Mouse (Mus musculus): ENCODE measurements around the gene Ldlrad3. TPM values are rescaled to one million over a fixed set of nuclear protein-coding genes. Genes with fewer than 3 reads are reported as not detected.

Ldlrad3 gene
- polyA plus RNA-seq, 1 experiment from 2014 or later: 13.5 TPM

GRCm38 (mm10) chr2:101952951-101953361 is 233.2 kb downstream of the Ldlrad3 start:
- Histone ChIP-seq H3K4me1 (ENCODE audit: control insufficient read depth, insufficient read depth, low read length) (no peaks in the 10 kb centered on the region), H3K27me3 (ENCODE audit: control insufficient read depth, insufficient read depth, low read length) (no peaks in the 10 kb centered on the region), H3K9me3 (replicated peaks; ENCODE audit: control insufficient read depth, low read length) (no peaks in the 10 kb centered on the region), H3K36me3 (ENCODE audit: control insufficient read depth, insufficient read depth) (peaks cover 7% of the 10 kb centered on the region), H3K4me3 (ENCODE audit: low read length) (no peak overlapping the region), H3K9ac (ENCODE audit: low read length) (no peak overlapping the region), H3K27ac (ENCODE audit: low read length) (no peak overlapping the region), H3K4me2 (ENCODE audit: low read depth, low read length) (no peak overlapping the region)
- ATAC-seq (replicated peaks; ENCODE audit: extremely low read depth, insufficient read depth, low FRiP score): no peak
- WGBS: 86% methylated on average over 8 of the region's 8 CpGs

DNA sequence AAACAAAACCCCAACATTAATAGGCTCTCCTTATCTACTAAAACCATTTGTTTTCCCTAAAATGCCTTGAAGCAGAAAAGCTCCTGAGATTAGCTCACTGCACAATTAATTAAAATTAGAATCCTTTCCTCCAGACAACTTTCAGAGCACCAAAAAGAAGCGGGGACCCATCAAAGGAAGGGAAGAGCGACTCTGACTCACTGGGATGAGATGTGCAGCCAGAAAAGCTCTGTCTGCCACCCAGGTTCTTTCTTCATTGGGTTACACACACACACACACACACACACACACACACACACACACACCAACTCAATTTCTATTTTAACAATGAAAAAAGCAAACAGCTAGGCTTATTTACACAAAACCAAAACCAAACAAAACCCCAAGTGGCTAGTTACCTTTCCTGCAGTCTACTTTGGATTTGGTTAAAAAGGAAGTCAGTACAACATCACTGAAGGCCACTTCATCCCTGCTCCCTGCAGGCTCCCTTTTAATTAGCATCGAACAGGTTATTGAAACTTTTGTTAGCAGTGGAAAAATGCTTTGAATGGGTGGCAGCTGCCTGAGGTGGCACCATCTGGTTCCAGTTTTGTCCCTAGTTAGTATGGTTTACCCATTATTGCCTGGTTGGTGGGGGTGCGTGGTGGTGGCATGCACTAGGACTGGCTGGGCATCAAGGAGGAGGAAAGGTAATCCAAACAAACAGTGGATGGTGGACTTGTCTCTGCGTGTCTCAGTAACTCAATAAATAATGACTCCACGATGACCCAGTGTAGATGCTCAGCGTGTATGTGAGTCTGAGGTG is 235.3 kb downstream of the Ldlrad3 start:
- 74% methylated on average over 7 of the region's 7 CpGs for WGBS
- Histone ChIP-seq H3K4me2 (ENCODE audit: low read depth, low read length) (no peak overlapping the region), H3K4me1 (ENCODE audit: control insufficient read depth, insufficient read depth, low read length) (no peaks in the 10 kb centered on the region), H3K9me3 (replicated peaks; ENCODE audit: control insufficient read depth, low read length) (no peaks in the 10 kb centered on the region), H3K4me3 (ENCODE audit: low read length) (no peak overlapping the region), H3K27me3 (ENCODE audit: control insufficient read depth, insufficient read depth, low read length) (no peaks in the 10 kb centered on the region), H3K9ac (ENCODE audit: low read length) (no peak overlapping the region), H3K27ac (ENCODE audit: low read length) (no peak overlapping the region), H3K36me3 (ENCODE audit: control insufficient read depth, insufficient read depth) (peaks cover 7% of the 10 kb centered on the region)
- ATAC-seq (replicated peaks; ENCODE audit: extremely low read depth, insufficient read depth, low FRiP score): no peak

DNA sequence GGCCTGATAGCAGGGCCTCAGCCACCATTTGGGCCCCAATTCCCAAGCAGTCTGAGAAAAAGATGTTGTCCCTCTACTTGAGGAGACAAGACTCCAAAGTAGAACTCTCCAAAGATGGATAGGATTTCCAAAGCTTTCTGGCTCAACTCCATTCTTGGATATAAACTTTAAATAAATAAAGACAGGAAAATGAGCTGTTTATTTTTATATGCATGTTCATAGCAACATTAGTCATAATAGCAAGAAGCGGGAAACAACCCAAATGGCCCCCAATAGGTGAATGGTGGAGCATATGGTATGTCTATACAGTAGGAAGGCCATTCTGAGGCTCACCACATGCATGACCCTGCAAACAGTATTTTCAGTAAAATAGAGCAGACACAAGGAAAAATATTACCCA is 251.2 kb downstream of the Ldlrad3 start:
- H3K9me3 ChIP-seq (replicated peaks; ENCODE audit: control insufficient read depth, low read length): no peaks in the 10 kb centered on the region
- H3K4me3 ChIP-seq (ENCODE audit: low read length): no peak overlapping the region
- H3K27me3 ChIP-seq (ENCODE audit: control insufficient read depth, insufficient read depth, low read length): no peaks in the 10 kb centered on the region
- 85% methylated on average over 1 of the region's 1 CpGs for WGBS
- H3K36me3 ChIP-seq (ENCODE audit: control insufficient read depth, insufficient read depth): no peaks in the 10 kb centered on the region
- H3K4me2 ChIP-seq (ENCODE audit: low read depth, low read length): no peak overlapping the region
- H3K9ac ChIP-seq (ENCODE audit: low read length): no peak overlapping the region
- no peaks in the 10 kb centered on the region for H3K4me1 ChIP-seq (ENCODE audit: control insufficient read depth, insufficient read depth, low read length)
- H3K27ac ChIP-seq (ENCODE audit: low read length): no peak overlapping the region
- no peak for ATAC-seq (replicated peaks; ENCODE audit: extremely low read depth, insufficient read depth, low FRiP score)

DNA sequence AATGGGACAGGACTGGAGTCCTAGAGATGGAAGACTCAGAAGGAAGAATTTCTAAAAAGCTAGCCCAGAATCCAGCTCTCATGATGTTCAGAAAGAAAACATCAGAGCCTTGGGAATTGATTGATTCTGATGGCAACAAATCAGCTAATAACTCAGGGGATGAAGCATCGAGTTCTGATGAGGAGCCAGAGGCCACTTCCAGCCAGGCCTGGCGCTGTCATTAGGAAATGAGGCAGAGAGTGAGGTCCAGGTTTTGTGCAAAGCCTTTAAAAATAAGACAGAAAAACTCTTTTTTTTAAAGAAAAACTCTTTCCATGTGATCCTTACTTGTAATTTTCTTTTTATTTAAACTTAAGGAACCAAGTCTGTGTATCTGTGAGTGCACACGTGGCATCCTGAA is 252.9 kb downstream of the Ldlrad3 start:
- Histone ChIP-seq H3K4me3 (ENCODE audit: low read length) (no peak overlapping the region), H3K27ac (ENCODE audit: low read length) (no peak overlapping the region), H3K9me3 (replicated peaks; ENCODE audit: control insufficient read depth, low read length) (no peaks in the 10 kb centered on the region), H3K4me1 (ENCODE audit: control insufficient read depth, insufficient read depth, low read length) (no peaks in the 10 kb centered on the region), H3K36me3 (ENCODE audit: control insufficient read depth, insufficient read depth) (no peaks in the 10 kb centered on the region), H3K4me2 (ENCODE audit: low read depth, low read length) (no peak overlapping the region), H3K9ac (ENCODE audit: low read length) (no peak overlapping the region), H3K27me3 (ENCODE audit: control insufficient read depth, insufficient read depth, low read length) (no peaks in the 10 kb centered on the region)
- no peak for ATAC-seq (replicated peaks; ENCODE audit: extremely low read depth, insufficient read depth, low FRiP score)
- WGBS: 84% methylated on average over 3 of the region's 3 CpGs

DNA sequence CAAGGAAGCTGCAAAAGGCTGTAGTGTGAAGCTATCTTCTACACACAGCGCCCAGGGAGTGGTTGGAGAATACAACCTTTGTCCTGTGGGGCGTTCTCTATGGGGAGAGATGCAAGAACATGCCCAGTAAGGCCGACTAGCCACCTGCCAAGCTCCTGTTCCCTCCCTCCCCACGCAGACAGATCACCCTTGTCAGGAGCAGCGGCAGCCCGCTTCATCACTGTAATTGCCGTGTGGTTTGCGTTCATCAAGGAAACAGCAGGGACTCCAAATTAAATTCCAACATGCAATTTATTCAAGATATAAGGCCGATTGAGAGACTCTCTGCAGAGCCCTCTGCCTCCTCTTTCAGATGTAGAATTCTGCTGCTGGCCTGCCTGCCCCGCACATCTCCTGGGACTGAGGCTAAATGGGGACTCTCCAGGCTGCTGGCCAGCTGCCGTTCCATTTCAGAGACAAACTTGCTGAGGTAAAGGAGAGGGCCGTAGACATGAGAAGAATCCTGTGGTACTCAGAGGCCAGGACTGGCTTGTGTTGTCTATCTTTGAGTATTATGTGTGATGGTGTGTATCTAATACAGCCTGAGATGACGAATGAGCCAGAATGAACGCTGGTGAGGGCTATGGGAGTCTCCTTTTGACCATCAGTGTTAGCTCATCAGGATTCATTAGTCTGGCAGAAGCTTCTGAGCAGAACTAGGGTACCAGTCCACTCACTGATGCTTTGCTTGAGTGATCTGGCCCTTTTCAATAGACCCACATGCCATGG is 253.8 kb downstream of the Ldlrad3 start:
- no peak for ATAC-seq (replicated peaks; ENCODE audit: extremely low read depth, insufficient read depth, low FRiP score)
- Histone ChIP-seq H3K4me2 (ENCODE audit: low read depth, low read length) (no peak overlapping the region), H3K4me3 (ENCODE audit: low read length) (no peak overlapping the region), H3K9me3 (replicated peaks; ENCODE audit: control insufficient read depth, low read length) (no peaks in the 10 kb centered on the region), H3K4me1 (ENCODE audit: control insufficient read depth, insufficient read depth, low read length) (no peaks in the 10 kb centered on the region), H3K9ac (ENCODE audit: low read length) (no peak overlapping the region), H3K27ac (ENCODE audit: low read length) (no peak overlapping the region), H3K36me3 (ENCODE audit: control insufficient read depth, insufficient read depth) (no peaks in the 10 kb centered on the region), H3K27me3 (ENCODE audit: control insufficient read depth, insufficient read depth, low read length) (no peaks in the 10 kb centered on the region)
- 77% methylated on average over 14 of the region's 14 CpGs for WGBS

- WGBS: 84% methylated on average over 12 of the region's 12 CpGs
- no peak overlapping the region for H3K9ac ChIP-seq (ENCODE audit: low read length)
- ATAC-seq (replicated peaks; ENCODE audit: extremely low read depth, insufficient read depth, low FRiP score): no peak
- H3K4me1 ChIP-seq (ENCODE audit: control insufficient read depth, insufficient read depth, low read length): no peaks in the 10 kb centered on the region
- no peaks in the 10 kb centered on the region for H3K9me3 ChIP-seq (replicated peaks; ENCODE audit: control insufficient read depth, low read length)
- H3K4me2 ChIP-seq (ENCODE audit: low read depth, low read length): no peak overlapping the region
- H3K27ac ChIP-seq (ENCODE audit: low read length): no peak overlapping the region
- H3K4me3 ChIP-seq (ENCODE audit: low read length): no peak overlapping the region
- H3K36me3 ChIP-seq (ENCODE audit: control insufficient read depth, insufficient read depth): no peaks in the 10 kb centered on the region
- no peaks in the 10 kb centered on the region for H3K27me3 ChIP-seq (ENCODE audit: control insufficient read depth, insufficient read depth, low read length)
Observed at GRCm38 (mm10) chr2:101925591-101926188, 260.5 kb downstream of the Ldlrad3 start.

DNA sequence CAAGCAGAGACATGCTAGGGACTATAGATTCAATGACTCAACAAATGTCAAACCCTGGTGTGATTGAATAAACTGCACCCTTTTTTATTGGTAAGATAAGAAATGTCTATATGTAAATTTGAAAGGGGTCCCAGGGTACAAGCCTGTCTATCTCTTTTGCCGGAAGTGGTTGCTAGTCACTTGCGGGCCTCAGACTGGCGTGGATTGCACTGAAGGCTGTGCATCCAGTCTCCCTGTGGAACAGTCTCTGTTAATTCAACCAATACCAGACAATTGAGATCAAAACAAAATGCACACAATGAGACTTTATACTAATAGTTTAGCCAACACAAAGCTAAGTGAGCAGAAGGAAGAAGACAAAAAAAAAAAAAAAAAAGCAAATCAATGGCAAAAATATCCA is 261.0 kb downstream of the Ldlrad3 start:
- 89% methylated on average over 3 of the region's 3 CpGs for WGBS
- Histone ChIP-seq H3K4me2 (ENCODE audit: low read depth, low read length) (no peak overlapping the region), H3K9ac (ENCODE audit: low read length) (no peak overlapping the region), H3K36me3 (ENCODE audit: control insufficient read depth, insufficient read depth) (no peaks in the 10 kb centered on the region), H3K27ac (ENCODE audit: low read length) (no peak overlapping the region), H3K9me3 (replicated peaks; ENCODE audit: control insufficient read depth, low read length) (no peaks in the 10 kb centered on the region), H3K4me1 (ENCODE audit: control insufficient read depth, insufficient read depth, low read length) (no peaks in the 10 kb centered on the region), H3K27me3 (ENCODE audit: control insufficient read depth, insufficient read depth, low read length) (no peaks in the 10 kb centered on the region), H3K4me3 (ENCODE audit: low read length) (no peak overlapping the region)
- ATAC-seq (replicated peaks; ENCODE audit: extremely low read depth, insufficient read depth, low FRiP score): no peak

GRCm38 (mm10) chr2:101923181-101923580 is 263.0 kb downstream of the Ldlrad3 start:
- H3K4me2 ChIP-seq (ENCODE audit: low read depth, low read length): no peak overlapping the region
- no peak overlapping the region for H3K9ac ChIP-seq (ENCODE audit: low read length)
- no peak for ATAC-seq (replicated peaks; ENCODE audit: extremely low read depth, insufficient read depth, low FRiP score)
- H3K4me1 ChIP-seq (ENCODE audit: control insufficient read depth, insufficient read depth, low read length): no peaks in the 10 kb centered on the region
- 72% methylated on average over 4 of the region's 4 CpGs for WGBS
- no peaks in the 10 kb centered on the region for H3K27me3 ChIP-seq (ENCODE audit: control insufficient read depth, insufficient read depth, low read length)
- no peaks in the 10 kb centered on the region for H3K36me3 ChIP-seq (ENCODE audit: control insufficient read depth, insufficient read depth)
- H3K9me3 ChIP-seq (replicated peaks; ENCODE audit: control insufficient read depth, low read length): no peaks in the 10 kb centered on the region
- H3K4me3 ChIP-seq (ENCODE audit: low read length): no peak overlapping the region
- H3K27ac ChIP-seq (ENCODE audit: low read length): no peak overlapping the region

DNA sequence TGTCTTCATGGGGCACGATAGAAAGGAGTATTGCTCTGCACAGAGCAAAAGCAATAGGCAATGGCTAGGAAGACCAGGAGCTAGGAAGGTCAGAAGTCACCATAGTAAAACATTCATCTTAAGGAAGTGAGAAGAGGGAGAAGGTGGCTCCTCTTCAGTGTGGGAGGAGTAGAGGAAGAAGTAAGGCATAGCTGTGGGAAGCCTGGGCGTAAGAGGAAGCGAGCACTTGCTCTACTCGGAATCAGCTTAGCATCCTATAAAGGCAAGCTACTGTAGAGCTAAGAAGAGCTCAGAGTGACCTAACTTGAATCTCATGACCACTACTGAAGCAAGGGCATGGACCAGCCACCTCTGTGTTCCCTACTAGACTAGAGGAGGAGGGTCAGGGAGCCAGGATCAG is 263.9 kb downstream of the Ldlrad3 start:
- Histone ChIP-seq H3K4me3 (ENCODE audit: low read length) (no peak overlapping the region), H3K4me1 (ENCODE audit: control insufficient read depth, insufficient read depth, low read length) (no peaks in the 10 kb centered on the region), H3K9me3 (replicated peaks; ENCODE audit: control insufficient read depth, low read length) (no peaks in the 10 kb centered on the region), H3K27me3 (ENCODE audit: control insufficient read depth, insufficient read depth, low read length) (no peaks in the 10 kb centered on the region), H3K4me2 (ENCODE audit: low read depth, low read length) (no peak overlapping the region), H3K36me3 (ENCODE audit: control insufficient read depth, insufficient read depth) (no peaks in the 10 kb centered on the region), H3K27ac (ENCODE audit: low read length) (no peak overlapping the region), H3K9ac (ENCODE audit: low read length) (no peak overlapping the region)
- ATAC-seq (replicated peaks; ENCODE audit: extremely low read depth, insufficient read depth, low FRiP score): no peak
- WGBS: 83% methylated on average over 4 of the region's 4 CpGs

Measured in heart, embryonic 16.5 days (tissue).